Mouse (Mus musculus) heart, postnatal 0 days (tissue): ENCODE results near the gene Hnf4a.
"Not testable (repeated sequence)": the region's sequence is repeated elsewhere in the genome, so short reads cannot be mapped to it uniquely, and the experiment has no call there.

Experiments
- CTCF ChIP-seq: IDR thresholded peaks from 2 replicates; pipeline ENCODE4 v1.5.1; 2016; ENCODE audit warnings: antibody characterized with exemption, control low read depth, low read depth
- EP300 ChIP-seq: IDR thresholded peaks from 2 replicates; pipeline ENCODE4 v1.6.1; 2016; ENCODE audit warnings: antibody characterized with exemption, low read depth

DNA sequence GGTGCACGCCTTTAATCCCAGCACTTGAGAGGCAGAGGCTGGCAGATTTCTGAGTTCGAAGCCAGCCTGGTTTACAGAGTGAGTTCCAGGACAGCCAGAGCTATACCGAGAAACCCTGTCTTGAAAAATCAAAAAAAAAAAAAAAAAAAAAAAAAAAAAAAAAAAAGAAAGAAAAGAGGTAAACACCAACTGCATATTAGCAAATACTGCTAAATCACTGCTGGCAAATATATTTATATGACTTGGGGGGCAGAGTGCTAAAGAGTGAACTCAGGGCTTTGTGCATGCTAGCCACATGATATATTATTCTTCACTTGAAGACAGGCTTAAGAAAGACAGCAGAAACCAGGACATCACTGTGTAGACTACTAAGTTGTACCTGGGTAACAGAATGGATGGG is 114.8 kb downstream of the Hnf4a start:
- TF ChIP-seq CTCF, EP300: not testable (repeated sequence)
